Mouse (Mus musculus) kidney, embryonic 14.5 days (tissue): ENCODE measurements around the gene Phactr3. TPM values are rescaled to one million over a fixed set of nuclear protein-coding genes. Genes with fewer than 3 reads are reported as not detected.

Experiments used
- ATAC-seq: fragments of 200-750 bp; cut with Nextera tagmentation; 2 replicates; pipeline ENCODE4 v1.8.0; 2017; ENCODE audit warnings: moderate number of reproducible peaks, mild to moderate bottlenecking, moderate TSS enrichment, moderate library complexity; ENCODE audit not compliant: low FRiP score, low TSS enrichment
- H3K27ac ChIP-seq: fragments of 300-500 bp; sonication (generic); 2 replicates; pipeline ENCODE4 v1.5.1; 2014; ENCODE audit warnings: low read depth, mild to moderate bottlenecking, low read length, moderate library complexity, mixed read lengths
- H3K27me3 ChIP-seq: fragments of 300-500 bp; sonication (generic); 2 replicates; pipeline ENCODE4 v1.6.1; 2014; ENCODE audit warnings: mild to moderate bottlenecking, low read length; ENCODE audit not compliant: control insufficient read depth, insufficient read depth
- H3K36me3 ChIP-seq: fragments of 300-500 bp; sonication (generic); 2 replicates; pipeline ENCODE4 v1.6.1; 2014; ENCODE audit warnings: low read length, mixed read lengths; ENCODE audit not compliant: control insufficient read depth, insufficient read depth
- H3K4me1 ChIP-seq: fragments of 300-500 bp; sonication (generic); 2 replicates; pipeline ENCODE4 v1.6.1; 2014; ENCODE audit warnings: low read length, mixed read lengths; ENCODE audit not compliant: control insufficient read depth, insufficient read depth
- H3K4me2 ChIP-seq: fragments of 300-500 bp; sonication (generic); replicated peaks from 2 replicates; pipeline ENCODE4 v1.6.1; 2014; ENCODE audit warnings: low read depth, mild to moderate bottlenecking, low read length
- H3K4me3 ChIP-seq: fragments of 300-500 bp; sonication (generic); 2 replicates; pipeline ENCODE4 v1.5.1; 2014; ENCODE audit warnings: mild to moderate bottlenecking, low read length
- H3K9ac ChIP-seq: fragments of 300-500 bp; sonication (generic); 2 replicates; pipeline ENCODE4 v1.6.1; 2014; ENCODE audit warnings: low read depth, mild to moderate bottlenecking, low read length, moderate library complexity
- H3K9me3 ChIP-seq: fragments of 300-500 bp; sonication (generic); 2 replicates; pipeline ENCODE4 v1.6.1; 2016; ENCODE audit warnings: low read length; ENCODE audit not compliant: control insufficient read depth
- WGBS: fragments of 180-500 bp; shearing (Covaris S2); extraction: QIAGEN DNeasy Blood & Tissue Kit; methylation state at CpG from one replicate; pipeline ENCODE4 v1.1.7; 2014; 5-methylcytosine and 5-hydroxymethylcytosine counted together
- polyA plus RNA-seq: library from polyadenylated mRNA; unstranded; fragments of >200 nt; fragmentation: Nextera tagmentation; extraction: Ambion mirVana; gene quantifications from 2 replicates; pipeline ENCODE4 v1.2.1, GENCODE M21; 2014

The Phactr3 gene
- polyA plus RNA-seq, 1 experiment from 2014 or later = 0.95 TPM

- H3K27me3 ChIP-seq = no peaks in the 10 kb centered on the region
- H3K4me1 ChIP-seq = no peaks in the 10 kb centered on the region
- H3K36me3 ChIP-seq = no peaks in the 10 kb centered on the region
- no peak overlapping the region for H3K4me3 ChIP-seq
- no peak overlapping the region for H3K27ac ChIP-seq
- WGBS = 90% methylated on average over 2 of the region's 2 CpGs
- no peak for ATAC-seq
- no peak overlapping the region for H3K9ac ChIP-seq
- H3K9me3 ChIP-seq = no peaks in the 10 kb centered on the region
- H3K4me2 ChIP-seq = no peak overlapping the region
Measured at GRCm38 (mm10) chr2:178129676-178130075, 10.9 kb downstream of the Phactr3 start.

- Histone ChIP-seq H3K27ac (no peak overlapping the region), H3K4me3 (no peak overlapping the region), H3K4me2 (no peak overlapping the region), H3K9ac (no peak overlapping the region), H3K9me3 (no peaks in the 10 kb centered on the region), H3K27me3 (no peaks in the 10 kb centered on the region), H3K4me1 (no peaks in the 10 kb centered on the region), H3K36me3 (no peaks in the 10 kb centered on the region)
- WGBS = 83% methylated on average over 5 of the region's 5 CpGs
- ATAC-seq = no peak
Measured at GRCm38 (mm10) chr2:178130536-178130935, 11.8 kb downstream of the Phactr3 start.

- H3K4me2 ChIP-seq = no peak overlapping the region
- H3K4me1 ChIP-seq = no peaks in the 10 kb centered on the region
- H3K27ac ChIP-seq = no peak overlapping the region
- H3K9me3 ChIP-seq = no peaks in the 10 kb centered on the region
- ATAC-seq = no peak
- H3K36me3 ChIP-seq = no peaks in the 10 kb centered on the region
- H3K27me3 ChIP-seq = no peaks in the 10 kb centered on the region
- H3K9ac ChIP-seq = no peak overlapping the region
- WGBS = 70% methylated on average over 5 of the region's 5 CpGs
- H3K4me3 ChIP-seq = no peak overlapping the region
Measured at GRCm38 (mm10) chr2:178131011-178131410, 12.2 kb downstream of the Phactr3 start.

- Histone ChIP-seq H3K4me1 (no peaks in the 10 kb centered on the region), H3K4me3 (no peak overlapping the region), H3K9ac (no peak overlapping the region), H3K36me3 (no peaks in the 10 kb centered on the region), H3K27ac (no peak overlapping the region), H3K9me3 (no peaks in the 10 kb centered on the region), H3K27me3 (no peaks in the 10 kb centered on the region), H3K4me2 (no peak overlapping the region)
- WGBS = 91% methylated on average over 5 of the region's 5 CpGs
- ATAC-seq = no peak
Measured at GRCm38 (mm10) chr2:178131606-178132365, 13.0 kb downstream of the Phactr3 start.

- Histone ChIP-seq H3K4me3 (no peak overlapping the region), H3K4me2 (no peak overlapping the region), H3K9me3 (no peaks in the 10 kb centered on the region), H3K36me3 (no peaks in the 10 kb centered on the region), H3K4me1 (no peaks in the 10 kb centered on the region), H3K9ac (no peak overlapping the region), H3K27me3 (no peaks in the 10 kb centered on the region), H3K27ac (no peak overlapping the region)
- ATAC-seq = no peak
- WGBS = 53% methylated on average over 4 of the region's 4 CpGs
Measured at GRCm38 (mm10) chr2:178135713-178136112, 16.9 kb downstream of the Phactr3 start.

- WGBS = 14% methylated on average over 3 of the region's 3 CpGs
Measured at GRCm38 (mm10) chr2:178137518-178137917, 18.7 kb downstream of the Phactr3 start.

GRCm38 (mm10) chr2:178141489-178141922 is 22.7 kb downstream of the Phactr3 start:
- no peaks in the 10 kb centered on the region for H3K36me3 ChIP-seq
- ATAC-seq = no peak
- H3K27ac ChIP-seq = no peak overlapping the region
- H3K9me3 ChIP-seq = no peaks in the 10 kb centered on the region
- 6% methylated on average over 9 of the region's 10 CpGs for WGBS
- peak overlapping the region; percentile 44; the same call in 1 of the 2 replicates for H3K4me2 ChIP-seq
- no peaks in the 10 kb centered on the region for H3K4me1 ChIP-seq
- H3K9ac ChIP-seq = no peak overlapping the region
- H3K27me3 ChIP-seq = peaks cover 23% of the 10 kb centered on the region
- no peak overlapping the region for H3K4me3 ChIP-seq

More at GRCm38 (mm10) chr2:178137518-178137917, 18.7 kb downstream of the Phactr3 start:
- H3K9ac ChIP-seq = no peak overlapping the region
- no peak overlapping the region for H3K27ac ChIP-seq
- no peak overlapping the region for H3K4me3 ChIP-seq
- H3K4me2 ChIP-seq = no peak overlapping the region
- no peak; the same call in 1 of the 2 replicates for ATAC-seq
- no peaks in the 10 kb centered on the region for H3K36me3 ChIP-seq
- no peaks in the 10 kb centered on the region for H3K9me3 ChIP-seq
- peaks cover 13% of the 10 kb centered on the region for H3K27me3 ChIP-seq
- H3K4me1 ChIP-seq = no peaks in the 10 kb centered on the region

GRCm38 (mm10) chr2:178142291-178143023 is 23.7 kb downstream of the Phactr3 start:
- Histone ChIP-seq H3K4me3 (peak overlapping the region; percentile 30), H3K9ac (peak overlapping the region; percentile 40; the same call in 1 of the 2 replicates), H3K9me3 (no peaks in the 10 kb centered on the region), H3K27me3 (peaks cover 23% of the 10 kb centered on the region), H3K4me2 (peak overlapping the region; percentile 44), H3K36me3 (no peaks in the 10 kb centered on the region), H3K27ac (no peak overlapping the region), H3K4me1 (no peaks in the 10 kb centered on the region)
- peak; percentile 28; the same call in 1 of the 2 replicates for ATAC-seq
- WGBS = 6% methylated on average over 42 of the region's 42 CpGs

GRCm38 (mm10) chr2:178143024-178143415 is 24.2 kb downstream of the Phactr3 start:
- H3K9me3 ChIP-seq = no peaks in the 10 kb centered on the region
- H3K4me1 ChIP-seq = no peaks in the 10 kb centered on the region
- 12% methylated on average over 3 of the region's 3 CpGs for WGBS
- no peak overlapping the region for H3K4me3 ChIP-seq
- 0 out of 2 replicates have a peak, but pooled peaks have one; percentile 6 for ATAC-seq
- H3K36me3 ChIP-seq = no peaks in the 10 kb centered on the region
- H3K27ac ChIP-seq = no peak overlapping the region
- H3K4me2 ChIP-seq = no peak overlapping the region
- peaks cover 23% of the 10 kb centered on the region for H3K27me3 ChIP-seq
- H3K9ac ChIP-seq = no peak overlapping the region
